Comparison of ENCODE assay signal across 30 mouse cellular contexts in genomic region chr8:57397999-57398635, GRCm38 (mm10). TPM values are rescaled to one million over a fixed set of nuclear protein-coding genes. Genes with fewer than 3 reads are reported as not detected.
DNase-seq lines count a peak whose midpoint lies in the region; ATAC-seq and TF ChIP-seq lines count a peak whose summit lies in the region.
"Had no signal": no experiment of that assay in that cellular context is flagged by ENCODE, and none has a peak within 500 bp of the region (broad histone marks: within the 10 kb centered on the region; RNA-seq: fewer than 3 reads in every experiment).

No protein-coding gene starts in this region.

- H3K4me1 ChIP-seq in heart, adult 2 months (ENCODE audit: control insufficient read depth, insufficient read depth, low read length), result no peaks in the 10 kb centered on the region
- peaks cover 22% of the 10 kb centered on the region for H3K4me1 ChIP-seq in heart, embryonic 11.5 days (ENCODE audit: control insufficient read depth, insufficient read depth, low read length)
- H3K4me1 ChIP-seq in midbrain, embryonic 10.5 days, result peaks cover 37% of the 10 kb centered on the region
- H3K4me1 ChIP-seq in midbrain, embryonic 13.5 days (replicated peaks), result peaks cover 19% of the 10 kb centered on the region
- peaks cover 57% of the 10 kb centered on the region for H3K4me1 ChIP-seq in heart, embryonic 13.5 days
- H3K4me1 ChIP-seq in limb, embryonic 14.5 days (ENCODE audit: control insufficient read depth, insufficient read depth, low read length), result peaks cover 14% of the 10 kb centered on the region
- H3K4me1 ChIP-seq: hindbrain, embryonic 15.5 days; intestine, embryonic 15.5 days; liver, embryonic 15.5 days; lung, embryonic 15.5 days; neural tube, embryonic 15.5 days had no signal

- H3K9ac ChIP-seq in heart, adult 2 months (ENCODE audit: low read depth, low read length), result no peak overlapping the region
- no peak overlapping the region for H3K9ac ChIP-seq in heart, embryonic 11.5 days (ENCODE audit: low read depth, low read length)
- H3K9ac ChIP-seq in midbrain, embryonic 13.5 days (replicated peaks), result no peak overlapping the region
- no peak overlapping the region for H3K9ac ChIP-seq in heart, embryonic 13.5 days
- no peak overlapping the region for H3K9ac ChIP-seq in limb, embryonic 14.5 days (ENCODE audit: low read depth, low read length, severe bottlenecking)
- H3K9ac ChIP-seq: forebrain, postnatal 0 days; hindbrain, embryonic 15.5 days; intestine, embryonic 15.5 days; liver, embryonic 15.5 days; lung, embryonic 15.5 days; neural tube, embryonic 15.5 days had no signal

- no peak for ATAC-seq in heart, embryonic 11.5 days (replicated peaks; ENCODE audit: insufficient number of reproducible peaks, low FRiP score, low TSS enrichment)
- ATAC-seq in midbrain, embryonic 13.5 days, result no peak
- no peak for ATAC-seq in heart, embryonic 13.5 days (ENCODE audit: extremely low read depth, insufficient number of reproducible peaks, low FRiP score, low TSS enrichment)
- no peak for ATAC-seq in limb, embryonic 14.5 days (ENCODE audit: low FRiP score, low read depth)
- ATAC-seq: forebrain, postnatal 0 days; intestine, embryonic 15.5 days had no signal

- intact Hi-C loops in heart, adult 2 months (cut with DNase I), result no loop called here

- TF ChIP-seq POLR2A in heart, adult 2 months (IDR thresholded peaks at IDR 0.05; ENCODE audit: insufficient read depth, low read depth, low read length), result no peak
- no peak for TF ChIP-seq POLR2A in limb, embryonic 14.5 days (IDR thresholded peaks at IDR 0.05; ENCODE audit: borderline replicate concordance, extremely low read depth, insufficient read depth, insufficient read length)

- no peaks in the 10 kb centered on the region for H3K79me2 ChIP-seq in heart, adult 2 months (replicated peaks; ENCODE audit: control insufficient read depth, insufficient read depth, low read length)

- no peaks in the 10 kb centered on the region for H3K9me3 ChIP-seq in heart, embryonic 11.5 days (replicated peaks; ENCODE audit: control insufficient read depth, low read length)
- H3K9me3 ChIP-seq in midbrain, embryonic 10.5 days (replicated peaks), result no peaks in the 10 kb centered on the region
- H3K9me3 ChIP-seq in midbrain, embryonic 13.5 days, result no peaks in the 10 kb centered on the region
- H3K9me3 ChIP-seq in heart, embryonic 13.5 days, result no peaks in the 10 kb centered on the region
- no peaks in the 10 kb centered on the region for H3K9me3 ChIP-seq in limb, embryonic 14.5 days (ENCODE audit: control insufficient read depth, low read length)
- H3K9me3 ChIP-seq: forebrain, embryonic 10.5 days; hindbrain, embryonic 15.5 days; intestine, embryonic 15.5 days; liver, embryonic 15.5 days; lung, embryonic 15.5 days; neural tube, embryonic 15.5 days had no signal

- 32% methylated on average over 3 of the region's 3 CpGs for WGBS in heart, adult 2 months
- WGBS in heart, embryonic 11.5 days (ENCODE audit: insufficient replicate concordance), result 52% methylated on average over 3 of the region's 3 CpGs
- 84% methylated on average over 3 of the region's 3 CpGs for WGBS in midbrain, embryonic 10.5 days
- 88% methylated on average over 3 of the region's 3 CpGs for WGBS in midbrain, embryonic 13.5 days
- WGBS in heart, embryonic 13.5 days, result 32% methylated on average over 3 of the region's 3 CpGs
- WGBS in limb, embryonic 14.5 days, result 48% methylated on average over 3 of the region's 3 CpGs

- H3K4me2 ChIP-seq in heart, embryonic 11.5 days, result no peak overlapping the region
- no peak overlapping the region for H3K4me2 ChIP-seq in midbrain, embryonic 13.5 days (replicated peaks)
- H3K4me2 ChIP-seq in heart, embryonic 13.5 days, result no peak overlapping the region
- H3K4me2 ChIP-seq in limb, embryonic 14.5 days (replicated peaks; ENCODE audit: low read depth, low read length, severe bottlenecking), result no peak overlapping the region
- H3K4me2 ChIP-seq: hindbrain, embryonic 15.5 days; intestine, embryonic 15.5 days; liver, embryonic 15.5 days; lung, embryonic 15.5 days; neural tube, embryonic 15.5 days had no signal

- peak overlapping the region; percentile 52 for H3K27ac ChIP-seq in heart, adult 2 months
- H3K27ac ChIP-seq in heart, embryonic 11.5 days (ENCODE audit: low read depth, low read length), result no peak overlapping the region
- H3K27ac ChIP-seq in midbrain, embryonic 10.5 days (replicated peaks), result no peak overlapping the region
- H3K27ac ChIP-seq in midbrain, embryonic 13.5 days, result no peak overlapping the region
- H3K27ac ChIP-seq in heart, embryonic 13.5 days (replicated peaks), result peak overlapping the region; percentile 78
- H3K27ac ChIP-seq in limb, embryonic 14.5 days (replicated peaks; ENCODE audit: low read depth, low read length), result no peak overlapping the region
- H3K27ac ChIP-seq: forebrain, embryonic 10.5 days; hindbrain, embryonic 15.5 days; intestine, embryonic 15.5 days; liver, embryonic 15.5 days; lung, embryonic 15.5 days; neural tube, embryonic 15.5 days had no signal

- no peaks in the 10 kb centered on the region for H3K27me3 ChIP-seq in heart, adult 2 months (ENCODE audit: control insufficient read depth, insufficient read depth, low read length)
- H3K27me3 ChIP-seq in heart, embryonic 11.5 days (ENCODE audit: control insufficient read depth, insufficient read depth, low read length), result no peaks in the 10 kb centered on the region
- H3K27me3 ChIP-seq in midbrain, embryonic 10.5 days (ENCODE audit: low read depth, poor library complexity, severe bottlenecking), result no peaks in the 10 kb centered on the region
- no peaks in the 10 kb centered on the region; the same call in 1 of the 2 replicates for H3K27me3 ChIP-seq in midbrain, embryonic 13.5 days
- H3K27me3 ChIP-seq in heart, embryonic 13.5 days (replicated peaks), result no peaks in the 10 kb centered on the region
- no peaks in the 10 kb centered on the region for H3K27me3 ChIP-seq in limb, embryonic 14.5 days (ENCODE audit: control insufficient read depth, insufficient read depth, low read length)
- H3K27me3 ChIP-seq: hindbrain, embryonic 15.5 days; intestine, embryonic 15.5 days; liver, embryonic 15.5 days; lung, embryonic 15.5 days; neural tube, embryonic 15.5 days had no signal

- TF ChIP-seq EP300 in heart, adult 2 months (IDR thresholded peaks at IDR 0.05; ENCODE audit: insufficient read depth, low read depth, low read length), result no peak

- no peak overlapping the region for H3K4me3 ChIP-seq in heart, adult 2 months
- no peak overlapping the region for H3K4me3 ChIP-seq in heart, embryonic 11.5 days (ENCODE audit: low read depth, low read length)
- H3K4me3 ChIP-seq in midbrain, embryonic 10.5 days, result no peak overlapping the region
- H3K4me3 ChIP-seq in midbrain, embryonic 13.5 days (replicated peaks), result no peak overlapping the region
- no peak overlapping the region for H3K4me3 ChIP-seq in heart, embryonic 13.5 days
- H3K4me3 ChIP-seq in limb, embryonic 14.5 days (replicated peaks; ENCODE audit: low read length), result no peak overlapping the region
- H3K4me3 ChIP-seq: forebrain, embryonic 10.5 days; hindbrain, embryonic 15.5 days; intestine, embryonic 15.5 days; liver, embryonic 15.5 days; lung, embryonic 15.5 days; neural tube, embryonic 15.5 days had no signal

- no peak for TF ChIP-seq CTCF in heart, adult 2 months (IDR thresholded peaks at IDR 0.05)

- DNase-seq in heart, adult 2 months, result no peak
- DNase-seq in midbrain, embryonic 10.5 days (ENCODE audit: low spot score), result peak; percentile 5
- peak; percentile 46 for DNase-seq in limb, embryonic 14.5 days (ENCODE audit: low spot score)
- DNase-seq in embryo, embryonic 11 days, result no peak
- no peak for DNase-seq in spleen, postnatal 14 days (ENCODE audit: low spot score in 2 of 2)
- DNase-seq: adrenal gland, adult 2 months; cerebellum, adult 11 months; cerebellum, postnatal 10 days; forebrain, postnatal 0 days; gastrocnemius, postnatal 14 days; kidney, adult 9 months; kidney, postnatal 36 days; liver; lung, postnatal 36 days; right cerebral cortex, adult 18-20 months; right cerebral cortex, postnatal 4 days; thymus, adult 18-20 months; thymus, postnatal 36 days had no signal

- no peaks in the 10 kb centered on the region for H3K36me3 ChIP-seq in heart, adult 2 months (ENCODE audit: control insufficient read depth, insufficient read depth, low read length)
- H3K36me3 ChIP-seq in heart, embryonic 11.5 days (ENCODE audit: control insufficient read depth, insufficient read depth, low read length), result no peaks in the 10 kb centered on the region
- H3K36me3 ChIP-seq in midbrain, embryonic 10.5 days, result no peaks in the 10 kb centered on the region
- H3K36me3 ChIP-seq in midbrain, embryonic 13.5 days, result no peaks in the 10 kb centered on the region
- no peaks in the 10 kb centered on the region for H3K36me3 ChIP-seq in heart, embryonic 13.5 days
- H3K36me3 ChIP-seq in limb, embryonic 14.5 days (ENCODE audit: control insufficient read depth, insufficient read depth, low read length), result no peaks in the 10 kb centered on the region
- H3K36me3 ChIP-seq: forebrain, embryonic 10.5 days; hindbrain, embryonic 15.5 days; intestine, embryonic 15.5 days; liver, embryonic 15.5 days; lung, embryonic 15.5 days; neural tube, embryonic 15.5 days had no signal

RNA-seq across cellular contexts. Expression of gene Scrg1, which starts 57.6 kb away (rescaled TPM):
- not detected for total RNA-seq in heart, adult 2 months (2021)
- 0.29 TPM in 1 of 2 replicates, not detected in the other for polyA plus RNA-seq in heart, adult 2 months (2012; rRNA removed)
- polyA plus RNA-seq in heart, embryonic 11.5 days (2014; fragmentation: Nextera tagmentation; extraction: Ambion mirVana), result 0.68 and 0.72 TPM in 2 replicates
- 0.35 TPM in 1 of 2 replicates, not detected in the other for polyA plus RNA-seq in midbrain, embryonic 10.5 days (2016; fragmentation: Nextera tagmentation; extraction: Ambion mirVana)
- 2.5 and 3.3 TPM in 2 replicates for polyA plus RNA-seq in midbrain, embryonic 13.5 days (2015; fragmentation: Nextera tagmentation; extraction: Ambion mirVana)
- 1.3 and 1.4 TPM in 2 replicates for polyA plus RNA-seq in heart, embryonic 13.5 days (2015; fragmentation: Nextera tagmentation; extraction: Ambion mirVana)
- polyA plus RNA-seq in limb, embryonic 14.5 days (2012; rRNA removed), result 38.9 and 39.5 TPM in 2 replicates
- polyA plus RNA-seq in limb, embryonic 14.5 days (2014; fragmentation: Nextera tagmentation; extraction: Ambion mirVana), result 23.7 and 24.1 TPM in 2 replicates
- total RNA-seq: ES-E14; gastrocnemius, postnatal 14 days; hematopoietic stem cell, adult 5-6 weeks; megakaryocyte-erythroid progenitor cell, adult 5-6 weeks had no signal
- polyA plus RNA-seq: adrenal gland, adult 2 months; forebrain, embryonic 10.5 days had no signal

Comparison
In these comparisons a context has a peak if more than half of its experiments do, and no peak if none do; other contexts are left out.
1. H3K27ac ChIP-seq: peak in heart, adult 2 months (single experiment) and heart, embryonic 13.5 days (single experiment); none in heart, embryonic 11.5 days (single experiment), midbrain, embryonic 10.5 days (single experiment), midbrain, embryonic 13.5 days (single experiment) and limb, embryonic 14.5 days (single experiment).
2. DNase-seq: peak in midbrain, embryonic 10.5 days (single experiment) and limb, embryonic 14.5 days (single experiment); none in heart, adult 2 months (0 of 2), embryo, embryonic 11 days (single experiment) and spleen, postnatal 14 days (0 of 2).